Mouse (Mus musculus) CH12.LX (cell line): ENCODE results near the gene Fbxo44. TPM values are rescaled to one million over a fixed set of nuclear protein-coding genes. Genes with fewer than 3 reads are reported as not detected.

Source experiments
- DNase-seq: peaks from one replicate; pipeline ENCODE4 v3.0.0-alpha.2; 2013; ENCODE audit errors: extremely low read depth
- H3K27ac ChIP-seq: 2 replicates; pipeline ENCODE4 v1.5.1; 2012; ENCODE audit warnings: low read depth, mild to moderate bottlenecking, control low read depth, moderate library complexity; ENCODE audit not compliant: insufficient read depth
- H3K27me3 ChIP-seq: replicated peaks from 2 replicates; pipeline ENCODE3; 2012; ENCODE audit warnings: inconsistent platforms
- H3K36me3 ChIP-seq, 2 experiments: replicated peaks in 1 of 2; 2 replicates each; pipeline versions ENCODE3 to v1.6.1; 2012; ENCODE audit warnings: inconsistent platforms in 1 of 2, low read length in 1 of 2, mild to moderate bottlenecking in 1 of 2, mixed read lengths in 1 of 2, moderate library complexity in 1 of 2; ENCODE audit not compliant: control insufficient read depth in 1 of 2, insufficient read depth in 1 of 2
- H3K4me1 ChIP-seq, 2 experiments: 2 replicates each; pipeline ENCODE4 v1.6.1; 2012; ENCODE audit warnings: inconsistent platforms in 1 of 2, moderate library complexity in 1 of 2; ENCODE audit not compliant: insufficient read depth in 2 of 2, control insufficient read depth in 1 of 2
- H3K4me2 ChIP-seq: 2 replicates; pipeline ENCODE4 v1.6.1; 2012; ENCODE audit warnings: low read depth, mild to moderate bottlenecking, control low read depth; ENCODE audit not compliant: poor library complexity, insufficient read depth, severe bottlenecking
- H3K4me3 ChIP-seq, 3 experiments: fragments of 150-350 bp in 1 of 3; sonication (generic) in 1 of 3; replicated peaks in 1 of 3; 2 replicates each; pipeline versions ENCODE3 to v1.5.1; 2011 to 2012; ENCODE audit warnings: low read depth in 2 of 3, low read length in 2 of 3, mild to moderate bottlenecking in 2 of 3, moderate library complexity in 2 of 3, control low read depth in 1 of 3, improper control_type of control experiment in 1 of 3, inconsistent platforms in 1 of 3, mixed read lengths in 1 of 3; ENCODE audit not compliant: poor library complexity in 1 of 3
- H3K79me2 ChIP-seq: replicated peaks from 2 replicates; pipeline ENCODE4 v1.6.1; 2012; ENCODE audit warnings: mild to moderate bottlenecking, moderate library complexity; ENCODE audit not compliant: control insufficient read depth, poor library complexity, insufficient read depth, severe bottlenecking; ENCODE audit errors: extremely low read depth
- H3K9ac ChIP-seq: 2 replicates; pipeline ENCODE4 v1.6.1; 2012; ENCODE audit warnings: low read depth, mild to moderate bottlenecking, control low read depth, moderate library complexity; ENCODE audit not compliant: insufficient read depth
- H3K9me3 ChIP-seq: replicated peaks from 2 replicates; pipeline ENCODE3; 2012; ENCODE audit warnings: low read length, inconsistent platforms, mixed read lengths
- CHD2 ChIP-seq: IDR thresholded peaks from 2 replicates; pipeline ENCODE4 v1.6.1; 2011; ENCODE audit warnings: low read length, improper control_type of control experiment
- E2F4 ChIP-seq: IDR thresholded peaks from 2 replicates; pipeline ENCODE4 v1.6.1; 2011; ENCODE audit warnings: low read depth, low read length, improper control_type of control experiment; ENCODE audit not compliant: insufficient replicate concordance
- ELF1 ChIP-seq: IDR thresholded peaks from 2 replicates; pipeline ENCODE4 v1.6.1; 2014; ENCODE audit warnings: low read depth, mild to moderate bottlenecking, inconsistent platforms, low read length, improper control_type of control experiment
- JUN ChIP-seq: IDR thresholded peaks from 2 replicates; pipeline ENCODE4 v1.6.1; 2011; ENCODE audit warnings: low read depth, mild to moderate bottlenecking, low read length, improper control_type of control experiment, moderate library complexity; ENCODE audit not compliant: insufficient read depth
- MAFK ChIP-seq: IDR thresholded peaks from 2 replicates; pipeline ENCODE4 v1.6.1; 2011; ENCODE audit warnings: low read length, improper control_type of control experiment; ENCODE audit not compliant: insufficient replicate concordance
- MAX ChIP-seq: IDR thresholded peaks from 2 replicates; pipeline ENCODE4 v1.6.1; 2011; ENCODE audit warnings: low read length, improper control_type of control experiment
- MEF2A ChIP-seq: IDR thresholded peaks from 2 replicates; pipeline ENCODE4 v1.6.1; 2014; ENCODE audit warnings: low read depth, mild to moderate bottlenecking, inconsistent platforms, low read length, improper control_type of control experiment, borderline replicate concordance
- MXI1 ChIP-seq: IDR thresholded peaks from 2 replicates; pipeline ENCODE4 v1.6.1; 2011; ENCODE audit warnings: mild to moderate bottlenecking, low read depth, low read length, improper control_type of control experiment
- MYC ChIP-seq: IDR thresholded peaks from 2 replicates; pipeline ENCODE4 v1.6.1; 2011; ENCODE audit warnings: low read depth, mild to moderate bottlenecking, improper control_type of control experiment, low read length
- PAX5 ChIP-seq: IDR thresholded peaks from 2 replicates; pipeline ENCODE4 v1.6.1; 2012; ENCODE audit warnings: low read length, inconsistent platforms, mixed read lengths
- RCOR1 ChIP-seq: conservative IDR thresholded peaks from 2 replicates; pipeline ENCODE4 v1.6.1; 2012; ENCODE audit warnings: low read depth, mild to moderate bottlenecking, inconsistent platforms, low read length, improper control_type of control experiment
- TCF12 ChIP-seq: IDR thresholded peaks from 2 replicates; pipeline ENCODE4 v1.6.1; 2014; ENCODE audit warnings: low read depth, mild to moderate bottlenecking, inconsistent platforms, low read length, improper control_type of control experiment
- UBTF ChIP-seq: IDR thresholded peaks from 2 replicates; pipeline ENCODE4 v1.6.1; 2012; ENCODE audit warnings: low read depth, mild to moderate bottlenecking, inconsistent platforms, low read length, improper control_type of control experiment, moderate library complexity
- USF1 ChIP-seq: IDR thresholded peaks from 2 replicates; pipeline ENCODE4 v1.6.1; 2014; ENCODE audit warnings: low read depth, mild to moderate bottlenecking, inconsistent platforms, low read length, improper control_type of control experiment
- ZC3H11A ChIP-seq: IDR thresholded peaks from 2 replicates; pipeline ENCODE4 v1.6.1; 2012; ENCODE audit warnings: low read depth, mild to moderate bottlenecking, inconsistent platforms, low read length, improper control_type of control experiment
- ZKSCAN1 ChIP-seq: IDR thresholded peaks from 2 replicates; pipeline ENCODE4 v1.6.1; 2012; ENCODE audit warnings: low read depth, inconsistent platforms, low read length, improper control_type of control experiment, borderline replicate concordance
- ZMIZ1 ChIP-seq: IDR thresholded peaks from 2 replicates; pipeline ENCODE4 v1.6.1; 2012; ENCODE audit warnings: low read depth, mild to moderate bottlenecking, inconsistent platforms, low read length, improper control_type of control experiment
- ZNF384 ChIP-seq: IDR thresholded peaks from 2 replicates; pipeline ENCODE4 v1.6.1; 2012; ENCODE audit warnings: low read depth, low read length, improper control_type of control experiment, inconsistent platforms
- dilution Hi-C: fragments of 300-500 bp; cut with MboI; formaldehyde crosslinking; loops from 2 replicates; pipeline ENCODE4 v1.14.3; 2020; ENCODE audit warnings: low sequenced_read_pairs; ENCODE audit not compliant: extremely low pct_unique_long_range_greater_than_20kb, extremely low pct_ligation_motif_present
- in situ Hi-C: fragments of 300-500 bp; cut with MboI; formaldehyde crosslinking; loops from 3 replicates; pipeline ENCODE4 v1.14.3; 2019; ENCODE audit warnings: low sequenced_read_pairs, low pct_ligation_motif_present, low pct_unique_long_range_greater_than_20kb, mixed read lengths
- polyA plus RNA-seq: library from polyadenylated mRNA; unstranded; fragments of >175 nt; gene quantifications from 2 replicates; pipeline ENCODE4 v1.2.1, GENCODE M21; 2012; ENCODE audit warnings: low read depth; ENCODE audit not compliant: insufficient read length
- total RNA-seq, 2 experiments: library from RNA; depleted of rRNA; stranded (reverse); fragments of 300-350 nt in 1 of 2; fragments of >200 nt in 1 of 2; gene quantifications; 2 replicates each; pipeline ENCODE4 v1.2.3; 2012 to 2014

Gene Fbxo44
- total and polyA plus RNA-seq, 3 experiments = 2.1 to 10.6 (median 2.8) TPM

DNA sequence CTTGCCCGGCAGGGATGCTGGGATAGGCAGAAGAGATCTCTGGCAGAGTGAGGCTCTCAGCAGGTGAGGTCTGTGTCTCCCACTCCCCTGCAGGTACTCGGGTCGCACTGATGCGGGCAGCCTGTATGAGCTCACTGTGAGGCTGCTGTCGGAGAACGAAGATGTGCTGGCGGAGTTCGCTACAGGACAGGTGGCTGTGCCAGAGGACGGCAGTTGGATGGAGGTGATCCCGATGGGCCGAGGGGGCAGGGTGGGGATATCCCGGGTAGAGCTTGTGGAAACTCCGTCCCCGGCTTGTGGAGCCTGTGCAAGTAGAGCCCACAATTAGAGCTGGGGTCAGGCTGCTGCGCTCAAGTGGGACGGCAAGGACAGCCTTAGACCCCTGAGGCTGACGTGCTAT lies 5.3 kb upstream of the Fbxo44 start:
- no peaks in the 10 kb centered on the region for H3K36me3 ChIP-seq
- H3K9ac ChIP-seq = no peak overlapping the region
- no peak for TF ChIP-seq PAX5
- no peak for TF ChIP-seq MAX
- TF ChIP-seq ZNF384 = no peak
- no peak for TF ChIP-seq JUN
- TF ChIP-seq ELF1 = no peak
- TF ChIP-seq RCOR1 = no peak
- TF ChIP-seq MAFK = no peak
- no peak for TF ChIP-seq UBTF
- TF ChIP-seq MYC = no peak
- TF ChIP-seq ZMIZ1 = no peak
- no peak for TF ChIP-seq MEF2A
- TF ChIP-seq USF1 = no peak
- no peak for TF ChIP-seq ZKSCAN1
- TF ChIP-seq TCF12 = no peak
- H3K4me2 ChIP-seq = no peak overlapping the region
- no peaks in the 10 kb centered on the region for H3K9me3 ChIP-seq
- dilution Hi-C loops (no loop called here), in situ Hi-C loops (loop anchor here (25.0 kb wide), 1 partner anchor 447 kb away; the partner anchor contains the start of gene Masp2)
- no peak overlapping the region for H3K4me3 ChIP-seq
- no peaks in the 10 kb centered on the region for H3K79me2 ChIP-seq
- no peak for DNase-seq
- peaks cover 2 to 4% of the 10 kb centered on the region in 2 experiments; a peak in 2 of 4 replicates for H3K4me1 ChIP-seq
- H3K27me3 ChIP-seq = peaks cover 77% of the 10 kb centered on the region
- no peak overlapping the region for H3K27ac ChIP-seq

DNA sequence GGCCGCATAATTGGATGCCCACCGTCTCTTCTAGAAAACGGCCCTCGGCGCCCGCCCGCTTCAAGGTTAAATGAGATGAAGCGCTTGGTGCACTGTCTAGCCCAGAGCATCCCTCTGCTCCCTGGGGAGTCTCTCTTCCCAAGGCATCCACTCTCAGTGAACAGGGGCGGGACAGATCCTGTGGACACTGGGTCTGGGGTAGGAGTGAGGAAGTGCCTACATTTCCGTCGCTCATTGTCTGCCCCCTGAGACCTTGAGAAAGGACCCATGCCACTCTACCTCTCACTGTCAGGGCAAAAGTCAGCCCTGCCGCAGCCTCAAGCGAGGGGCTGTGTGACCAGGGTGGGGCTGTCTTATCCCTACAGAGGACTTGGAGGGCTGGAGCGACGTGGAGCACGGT lies 4.2 kb upstream of the Fbxo44 start:
- Histone ChIP-seq H3K9ac (no peak overlapping the region), H3K27ac (no peak overlapping the region), H3K36me3 (no peaks in the 10 kb centered on the region), H3K4me2 (no peak overlapping the region), H3K9me3 (no peaks in the 10 kb centered on the region), H3K27me3 (peaks cover 72% of the 10 kb centered on the region), H3K4me1 (peaks cover 2 to 7% of the 10 kb centered on the region in 2 experiments; a peak in 2 of 4 replicates), H3K4me3 (no peak overlapping the region), H3K79me2 (no peaks in the 10 kb centered on the region)
- DNase-seq = no peak
- in situ Hi-C loops (loop anchor here (25.0 kb wide), 1 partner anchor 448 kb away; the partner anchor contains the start of gene Masp2), dilution Hi-C loops (no loop called here)
- TF ChIP-seq CHD2 = no peak
- no peak for TF ChIP-seq ELF1
- TF ChIP-seq MAX = no peak
- TF ChIP-seq RCOR1 = no peak
- TF ChIP-seq USF1 = no peak
- TF ChIP-seq TCF12 = no peak
- no peak for TF ChIP-seq MAFK
- TF ChIP-seq JUN = no peak
- no peak for TF ChIP-seq ZMIZ1
- no peak for TF ChIP-seq MXI1
- TF ChIP-seq ZC3H11A = no peak
- no peak for TF ChIP-seq E2F4
